Mouse (Mus musculus): ENCODE results near the gene Ppfibp1. TPM values are rescaled to one million over a fixed set of nuclear protein-coding genes. Genes with fewer than 3 reads are reported as not detected.
A peak's percentile ranks its signal among the peaks of the same experiment; 100 is the strongest.
"Not testable (repeated sequence)": the region's sequence is repeated elsewhere in the genome, so short reads cannot be mapped to it uniquely, and the experiment has no call there.

Gene Ppfibp1
- polyA plus RNA-seq (2012; rRNA removed) = 5.0 and 7.8 TPM in 2 replicates

DNA sequence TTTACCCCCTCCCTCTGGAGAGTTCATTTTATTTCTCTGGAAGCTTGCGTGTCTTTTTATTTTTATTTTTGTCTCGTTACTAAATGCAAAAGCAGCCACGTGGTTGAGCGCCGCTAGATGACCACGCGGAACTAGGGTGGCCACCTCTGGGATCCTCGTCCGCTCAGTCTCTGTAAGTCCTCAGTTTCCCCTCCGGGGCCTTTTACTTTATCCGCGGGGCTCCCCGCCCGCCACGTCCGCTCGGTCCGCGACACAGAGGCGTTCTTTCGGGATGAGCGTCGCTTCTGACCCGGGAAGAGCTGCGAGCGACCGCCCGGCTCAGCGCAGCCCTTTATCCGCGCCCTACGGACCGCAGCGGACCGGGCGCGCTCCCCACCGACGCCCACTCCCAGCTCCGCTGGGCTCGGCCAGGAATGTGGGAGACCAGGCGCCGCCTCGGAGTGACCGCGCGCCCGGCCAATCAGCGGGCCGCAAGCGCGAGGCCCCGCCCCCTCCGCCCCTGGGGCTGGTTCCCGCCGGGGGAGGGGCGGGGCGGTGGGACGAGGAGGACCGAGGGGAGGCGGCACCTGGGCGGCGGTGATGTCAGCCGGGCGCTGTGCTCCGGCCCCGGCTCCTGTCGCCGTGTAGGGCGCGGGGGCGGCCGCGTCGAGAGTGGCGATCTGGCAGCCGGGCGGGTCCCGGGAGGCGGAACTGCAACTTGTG lies at the start of gene Ppfibp1:
TSS of gene Ppfibp1 (plus strand) at position 530 of the 702 bp plus-strand sequence.
- WGBS = under 1% methylated on average over 80 of the region's 80 CpGs
- DNase-seq (ENCODE audit: low read depth, low spot score) = peak; percentile 74

DNA sequence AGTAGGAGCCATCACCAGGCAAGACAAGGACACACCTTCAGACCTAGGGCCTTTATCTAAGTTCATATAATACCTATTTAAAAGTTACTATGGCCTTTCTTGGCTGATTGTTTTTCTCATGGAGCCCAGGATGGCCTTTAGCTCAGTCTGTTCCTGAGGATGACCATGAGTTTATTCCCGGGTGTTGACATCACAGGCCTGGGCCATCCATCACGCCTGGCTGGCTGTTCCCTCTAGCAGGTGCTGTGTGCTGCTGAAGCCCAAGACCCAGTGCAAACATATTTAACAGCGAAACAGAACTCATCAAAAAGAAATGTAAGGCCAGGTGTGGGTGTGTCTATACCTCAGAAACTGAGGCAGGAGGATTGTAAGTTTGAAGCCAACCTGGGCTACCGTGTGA lies 49.4 kb upstream of the Ppfibp1 start:
- no peak for DNase-seq (ENCODE audit: low read depth, low spot score)
- 92% methylated on average over 4 of the region's 4 CpGs for WGBS

- 93% methylated on average over 6 of the region's 6 CpGs for WGBS
- no peak for DNase-seq (ENCODE audit: low read depth, low spot score)
Measured at GRCm38 (mm10) chr6:146844867-146845266, 43.4 kb upstream of the Ppfibp1 start.

DNA sequence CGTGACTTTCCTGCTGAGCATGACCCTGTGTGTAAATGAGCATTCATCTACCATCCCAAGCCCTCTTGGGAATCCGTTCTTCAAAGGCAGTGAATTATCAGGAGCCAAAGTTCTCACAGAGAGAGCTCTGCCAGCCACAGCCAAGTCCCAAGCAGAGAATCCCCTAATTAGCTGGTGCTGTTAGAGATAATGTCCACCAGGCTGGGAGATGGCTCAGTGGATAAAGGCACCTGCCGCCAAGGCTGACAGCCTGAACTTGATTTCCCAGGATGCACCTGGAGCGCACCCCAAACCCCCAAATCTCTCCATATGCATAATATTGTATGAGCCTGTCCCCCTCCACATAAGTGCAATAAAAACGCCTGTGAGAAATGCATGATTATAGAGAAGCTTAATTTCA lies 42.9 kb upstream of the Ppfibp1 start:
- no peak for DNase-seq (ENCODE audit: low read depth, low spot score)
- 92% methylated on average over 5 of the region's 5 CpGs for WGBS

DNA sequence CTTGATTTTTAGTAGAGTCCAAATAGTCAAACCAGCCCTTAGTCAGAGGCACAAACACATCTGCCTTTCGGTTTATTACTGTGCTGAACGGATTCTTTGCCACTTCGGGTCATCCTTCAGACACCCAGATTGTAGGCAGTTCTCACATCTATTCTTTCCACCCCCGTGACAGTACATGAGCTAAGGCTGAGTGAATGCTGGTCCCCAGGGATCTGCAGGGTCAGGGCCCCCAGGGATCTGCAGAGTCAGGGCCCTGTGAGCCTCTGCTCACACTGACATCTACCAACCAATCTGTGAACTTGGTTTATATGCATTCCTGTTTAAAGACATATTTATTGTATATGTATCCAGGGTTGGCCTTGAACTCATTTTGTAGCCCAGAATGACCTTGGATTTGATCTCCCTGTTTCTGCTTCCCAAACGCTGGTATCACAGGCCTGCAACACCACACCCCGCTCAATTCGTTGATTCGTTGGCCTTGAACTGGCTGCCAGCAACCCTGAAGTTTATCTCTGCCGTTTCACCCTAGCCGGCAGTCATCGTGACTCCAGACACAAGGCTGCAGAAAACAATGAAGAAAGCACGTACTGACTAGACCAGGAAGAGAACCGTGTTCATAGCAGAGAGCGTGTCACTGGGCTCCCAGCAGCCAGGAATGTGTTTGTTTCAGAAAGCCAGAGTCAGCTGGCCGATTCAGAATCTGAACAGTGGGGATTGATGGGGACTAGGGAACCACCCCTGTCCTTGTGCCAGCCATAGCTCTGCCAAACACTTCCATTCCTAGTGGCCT lies 42.1 kb upstream of the Ppfibp1 start:
- no peak for DNase-seq (ENCODE audit: low read depth, low spot score)
- WGBS = 44% methylated on average over 15 of the region's 15 CpGs

DNA sequence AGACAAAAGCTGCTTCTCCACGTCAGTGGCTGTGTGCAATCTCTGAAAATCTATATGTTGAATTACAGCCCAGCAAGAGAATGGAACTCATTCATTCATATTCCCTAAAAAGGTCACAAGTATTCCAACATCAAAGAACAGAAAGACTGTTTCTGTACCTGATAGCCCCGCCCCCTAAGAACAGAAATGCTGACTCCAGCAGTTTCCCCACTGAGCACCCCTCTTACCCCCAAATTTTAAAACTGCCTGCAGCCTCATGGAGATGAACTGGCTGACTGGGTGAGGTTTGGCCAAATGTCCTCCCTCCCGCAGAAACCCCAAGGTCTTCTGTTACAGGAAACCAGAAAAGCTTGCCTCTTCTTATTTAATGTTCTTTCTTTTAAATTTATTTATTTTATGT lies 40.9 kb upstream of the Ppfibp1 start:
- DNase-seq (ENCODE audit: low read depth, low spot score) = no peak
- 84% methylated on average over 3 of the region's 3 CpGs for WGBS

- WGBS = 83% methylated on average over 3 of the region's 3 CpGs
- no peak for DNase-seq (ENCODE audit: low read depth, low spot score)
Measured at GRCm38 (mm10) chr6:146848281-146848680, 40.0 kb upstream of the Ppfibp1 start.

DNA sequence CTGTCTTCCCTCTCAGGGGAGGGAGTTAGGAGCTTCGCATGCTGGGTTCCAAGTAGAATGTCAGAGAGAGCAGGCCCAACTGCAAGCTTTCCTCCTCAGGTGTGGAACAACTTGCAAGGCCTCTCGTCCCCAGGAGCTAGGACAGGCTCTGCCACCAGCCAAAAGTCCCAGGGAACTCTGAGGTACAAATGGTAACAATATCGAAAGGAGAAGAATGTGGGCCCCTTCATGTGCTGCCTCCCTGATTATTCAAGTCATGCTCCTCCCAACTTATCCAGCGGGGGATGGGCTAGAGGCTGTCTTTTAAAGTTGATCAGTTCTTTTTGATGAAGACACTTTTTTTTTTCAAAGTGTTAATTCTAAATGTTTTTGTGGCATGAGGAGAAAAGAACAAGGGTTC lies 38.2 kb upstream of the Ppfibp1 start, which contains the start of gene Smco2:
TSS of gene Smco2 (plus strand) at position 55 of the 400 bp plus-strand sequence.
- no peak for DNase-seq (ENCODE audit: low read depth, low spot score)
- WGBS = 85% methylated on average over 4 of the region's 4 CpGs

- WGBS = 82% methylated on average over 3 of the region's 3 CpGs
Measured at GRCm38 (mm10) chr6:146851916-146852315, 36.4 kb upstream of the Ppfibp1 start.

DNA sequence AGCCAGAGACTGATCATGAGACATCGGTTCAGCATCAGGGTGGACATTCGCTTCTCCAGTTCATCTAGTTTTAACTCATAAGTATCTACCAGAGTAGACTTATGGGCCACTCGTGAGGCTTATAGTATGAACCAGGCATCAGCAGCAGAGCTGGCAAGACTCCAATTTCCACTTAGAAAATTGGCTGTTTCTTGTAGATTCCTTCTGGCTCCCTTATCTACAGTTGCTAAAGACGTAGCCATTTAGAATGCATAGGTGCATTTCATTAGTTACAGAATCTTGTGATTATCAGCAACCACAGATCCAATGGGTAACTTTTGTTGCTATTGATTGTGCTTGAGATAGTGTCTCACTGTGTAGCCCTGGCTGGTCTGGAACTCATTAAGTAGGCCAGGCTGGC lies 35.5 kb upstream of the Ppfibp1 start:
- 72% methylated on average over 4 of the region's 4 CpGs for WGBS
- no peak for DNase-seq (ENCODE audit: low read depth, low spot score)

More at GRCm38 (mm10) chr6:146851916-146852315, 36.4 kb upstream of the Ppfibp1 start:
- DNase-seq (ENCODE audit: low read depth, low spot score) = no peak

GRCm38 (mm10) chr6:146855185-146855584 lies 33.1 kb upstream of the Ppfibp1 start:
- WGBS = 92% methylated on average over 9 of the region's 9 CpGs

DNA sequence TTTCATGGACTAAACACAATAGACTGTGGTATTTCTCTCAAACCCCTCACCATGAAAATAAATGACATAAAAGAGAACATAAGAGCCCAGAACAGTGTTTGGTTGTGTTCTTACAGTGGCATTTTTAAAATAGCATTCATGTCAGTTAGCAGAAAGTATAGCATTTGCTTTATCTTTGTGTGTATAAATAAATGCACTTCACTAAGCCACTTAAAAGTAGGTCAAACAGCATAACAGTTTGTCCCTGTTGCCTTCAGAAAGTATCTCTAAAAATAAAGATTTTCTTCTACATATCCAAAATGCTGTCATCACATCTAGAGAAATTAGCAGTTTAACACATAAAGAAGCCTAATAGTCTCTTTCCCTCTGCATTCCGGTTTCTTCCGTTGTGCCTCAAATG lies 30.9 kb upstream of the Ppfibp1 start:
- 95% methylated on average over 2 of the region's 2 CpGs for WGBS
- no peak for DNase-seq (ENCODE audit: low read depth, low spot score)

More at GRCm38 (mm10) chr6:146855185-146855584, 33.1 kb upstream of the Ppfibp1 start:
- DNase-seq (ENCODE audit: low read depth, low spot score) = no peak

DNA sequence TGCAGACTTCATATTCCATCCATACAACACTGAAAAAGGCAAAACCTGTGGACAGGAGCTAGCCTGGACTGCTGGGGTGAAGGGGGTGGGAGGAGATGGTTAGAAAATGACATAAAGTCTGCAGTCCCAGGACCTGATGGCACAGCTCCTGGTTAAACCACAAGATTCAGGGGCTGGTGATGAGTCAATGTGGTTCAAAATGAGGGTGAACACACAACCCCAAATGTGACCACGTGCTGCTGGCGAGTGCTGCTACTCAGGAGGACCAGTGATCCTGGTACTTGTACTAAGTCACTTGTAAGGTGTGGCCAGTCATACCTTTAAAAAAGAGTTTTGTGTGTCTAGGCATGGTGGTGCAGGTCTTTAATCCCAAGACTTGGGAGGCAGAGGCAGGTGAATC lies 25.1 kb upstream of the Ppfibp1 start:
- WGBS = 80% methylated on average over 2 of the region's 2 CpGs

DNA sequence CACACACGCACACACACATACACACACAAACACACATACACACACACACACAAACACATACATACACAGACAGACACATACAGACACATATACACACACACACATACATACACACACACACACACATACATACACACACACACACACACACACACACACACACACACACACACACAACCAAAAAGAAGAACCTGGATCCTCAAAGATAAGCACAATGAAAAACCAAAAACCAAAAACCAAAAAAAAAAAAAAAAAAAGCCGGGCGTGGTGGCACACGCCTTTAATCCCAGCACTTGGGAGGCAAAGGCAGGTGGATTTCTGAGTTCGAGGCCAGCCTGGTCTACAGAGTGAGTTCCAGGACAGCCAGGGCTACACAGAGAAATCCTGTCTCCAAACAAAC lies 23.9 kb upstream of the Ppfibp1 start:
- WGBS = 85% methylated on average over 4 of the region's 5 CpGs

More for the DNA sequence above, 25.1 kb upstream of the Ppfibp1 start:
- no peak for DNase-seq (ENCODE audit: low read depth, low spot score)

DNA sequence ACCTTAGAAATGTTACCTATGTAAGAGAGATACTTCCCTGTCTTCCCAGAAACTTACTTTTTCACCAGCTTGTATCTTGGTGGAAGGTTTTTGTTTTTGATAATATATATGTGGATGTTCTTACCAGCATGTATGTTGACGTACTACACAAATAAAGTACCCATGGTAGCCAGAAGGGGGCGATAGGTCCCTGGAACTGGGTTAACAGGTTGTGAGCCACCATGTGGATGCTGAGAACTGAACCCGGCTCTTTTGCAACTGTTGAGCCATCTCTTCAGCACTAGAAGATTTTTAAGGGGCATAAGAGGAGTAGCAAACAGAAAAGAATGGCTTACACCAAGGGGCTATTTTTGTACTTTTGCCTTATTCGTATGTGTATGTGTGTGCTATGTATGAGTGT lies 22.6 kb upstream of the Ppfibp1 start:
- DNase-seq (ENCODE audit: low read depth, low spot score) = no peak
- WGBS = 85% methylated on average over 4 of the region's 4 CpGs

More for the DNA sequence above, 23.9 kb upstream of the Ppfibp1 start:
- DNase-seq (ENCODE audit: low read depth, low spot score) = not testable (repeated sequence)

DNA sequence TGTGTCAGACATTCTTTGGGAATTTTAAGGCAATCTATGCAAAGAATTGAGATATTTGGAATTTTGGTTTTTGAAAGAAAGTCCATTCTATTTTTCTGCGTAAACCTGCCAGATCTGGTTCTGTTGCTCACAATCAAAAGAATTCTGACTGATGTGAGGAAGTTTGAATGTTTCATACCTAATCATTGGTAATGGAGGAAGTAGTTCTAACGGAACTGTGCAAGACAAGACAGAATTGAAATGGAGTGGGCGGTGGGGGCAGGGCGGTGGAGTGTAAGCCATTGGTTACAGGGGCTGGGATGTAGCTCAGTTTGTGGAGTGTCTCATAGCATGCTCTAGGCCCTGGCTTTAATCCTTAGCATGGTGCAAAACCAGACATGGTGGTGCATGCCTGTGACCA lies 16.3 kb upstream of the Ppfibp1 start:
- WGBS = 84% methylated on average over 4 of the region's 4 CpGs
- DNase-seq (ENCODE audit: low read depth, low spot score) = no peak

GRCm38 (mm10) chr6:146874415-146874814 lies 13.9 kb upstream of the Ppfibp1 start:
- 83% methylated on average over 6 of the region's 6 CpGs for WGBS
- no peak for DNase-seq (ENCODE audit: low read depth, low spot score)

DNA sequence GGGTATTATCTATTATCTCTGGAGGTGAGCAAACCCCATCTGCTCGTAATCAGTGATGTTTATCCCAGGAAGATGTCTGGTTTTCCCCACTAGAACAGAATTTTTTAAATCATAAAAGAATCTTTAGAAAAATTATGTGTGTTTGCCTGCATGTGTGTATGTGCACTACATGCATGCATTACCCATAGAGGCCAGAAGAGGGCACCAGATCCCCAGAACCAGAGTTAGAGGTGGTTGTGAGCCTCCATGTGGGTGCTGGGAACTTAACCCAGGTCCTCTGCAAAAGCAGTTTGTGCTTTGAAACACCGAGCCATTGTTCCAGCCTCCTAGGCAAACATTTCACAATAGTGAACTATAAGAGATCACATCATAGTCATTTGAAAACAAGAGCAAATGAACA lies 11.5 kb upstream of the Ppfibp1 start:
- DNase-seq (ENCODE audit: low read depth, low spot score) = no peak
- 88% methylated on average over 2 of the region's 2 CpGs for WGBS

DNA sequence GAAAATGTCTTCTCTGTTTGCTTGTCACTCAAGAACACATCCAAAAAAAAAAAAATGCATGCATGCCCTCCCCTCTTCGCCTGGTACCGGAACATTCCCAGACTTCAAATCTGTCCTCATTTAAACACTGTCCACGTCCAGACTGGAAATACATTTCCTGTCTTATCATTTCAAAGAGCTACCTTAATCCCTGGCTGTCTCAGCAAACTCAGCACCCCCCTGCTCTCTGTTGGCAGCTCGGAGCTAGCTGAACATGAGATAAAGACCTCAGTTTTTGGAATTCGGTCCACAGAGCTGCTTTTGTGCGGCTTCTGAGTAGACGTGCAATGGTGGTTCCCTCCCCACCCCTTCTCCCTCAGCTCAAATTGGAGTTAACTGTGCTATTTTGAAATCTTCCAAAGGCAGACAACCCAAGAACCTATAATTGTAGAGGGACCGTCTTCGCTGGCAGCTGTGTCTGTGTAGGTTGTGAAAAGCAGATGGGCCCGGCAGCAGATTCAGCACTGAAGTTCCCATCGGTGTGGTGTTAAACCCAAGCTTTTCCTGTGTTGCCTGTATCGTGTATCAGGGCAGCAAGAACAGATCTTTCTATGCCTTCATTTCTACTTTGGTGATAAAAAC lies 10.8 kb upstream of the Ppfibp1 start:
- WGBS = 93% methylated on average over 12 of the region's 12 CpGs
- no peak for DNase-seq (ENCODE audit: low read depth, low spot score)

- no peak for DNase-seq (ENCODE audit: low read depth, low spot score)
Measured at GRCm38 (mm10) chr6:146878926-146879325, 9.4 kb upstream of the Ppfibp1 start.

More at GRCm38 (mm10) chr6:146878926-146879325, 9.4 kb upstream of the Ppfibp1 start:
- WGBS = 65% methylated on average over 10 of the region's 10 CpGs

Data from large intestine, adult 2 months (tissue).